Mouse (Mus musculus): ENCODE data around the gene Ccr10. TPM values are rescaled to one million over a fixed set of nuclear protein-coding genes. Genes with fewer than 3 reads are reported as not detected.
A peak's percentile ranks its signal among the peaks of the same experiment; 100 is the strongest.

Gene Ccr10
- polyA plus RNA-seq, 1 experiment: 1.0 TPM

DNA sequence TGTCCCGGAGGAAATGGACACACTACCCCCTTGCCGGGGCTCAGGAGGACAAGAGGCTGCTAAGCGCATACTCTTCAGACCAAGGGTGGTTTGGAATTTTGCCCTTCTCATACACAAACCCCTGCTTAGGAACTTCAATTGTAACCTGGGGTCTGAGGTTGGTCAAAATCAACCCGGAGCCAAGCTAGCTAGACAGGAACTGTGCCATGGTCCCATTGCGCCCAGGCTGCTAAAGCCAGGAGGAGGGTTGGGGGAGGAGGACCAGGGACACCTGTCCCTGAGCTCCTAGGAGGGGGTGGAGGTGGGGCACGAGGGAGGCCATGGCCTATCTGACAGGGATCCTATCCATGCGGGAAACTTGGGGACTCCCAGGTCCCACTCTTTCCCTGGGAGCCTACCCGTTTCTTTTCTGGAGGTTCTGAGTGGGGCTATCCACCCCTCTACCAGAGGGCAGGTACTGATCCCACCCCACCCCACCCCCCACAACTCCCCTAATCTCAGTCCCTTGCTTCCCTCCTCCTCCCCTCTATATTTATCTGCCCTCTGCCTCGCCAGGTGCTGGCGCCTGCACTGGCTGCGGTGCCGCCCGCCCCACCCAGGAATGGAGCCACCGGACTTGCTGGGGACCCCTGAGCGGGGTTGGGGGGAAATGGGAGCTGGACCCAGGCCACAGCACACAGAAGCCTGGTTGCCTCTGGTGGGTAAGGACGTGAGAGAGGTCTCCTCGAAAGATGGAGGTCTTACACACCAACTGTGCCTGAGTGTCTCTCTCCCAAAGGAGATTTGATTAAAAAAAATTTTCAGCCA is 5.7 kb downstream of the Ccr10 start:
- Histone ChIP-seq H3K4me1 (ENCODE audit: control insufficient read depth, insufficient read depth, low read length) (peaks cover 25% of the 10 kb centered on the region), H3K27me3 (ENCODE audit: control insufficient read depth, insufficient read depth, low read length) (no peaks in the 10 kb centered on the region), H3K4me3 (replicated peaks; ENCODE audit: insufficient read depth, low read depth, low read length) (peak overlapping the region; percentile 91), H3K27ac (ENCODE audit: insufficient read depth, low read length) (peak overlapping the region; percentile 93)
- WGBS: 6% methylated on average over 17 of the region's 17 CpGs
- peak; percentile 60 to 72 for DNase-seq
- TF ChIP-seq POLR2A (IDR thresholded peaks at IDR 0.05; ENCODE audit: borderline replicate concordance, insufficient read depth, low read length): no peak
- no peak for TF ChIP-seq CTCF (IDR thresholded peaks at IDR 0.05; ENCODE audit: borderline replicate concordance, insufficient read depth, low read depth, low read length)

DNA sequence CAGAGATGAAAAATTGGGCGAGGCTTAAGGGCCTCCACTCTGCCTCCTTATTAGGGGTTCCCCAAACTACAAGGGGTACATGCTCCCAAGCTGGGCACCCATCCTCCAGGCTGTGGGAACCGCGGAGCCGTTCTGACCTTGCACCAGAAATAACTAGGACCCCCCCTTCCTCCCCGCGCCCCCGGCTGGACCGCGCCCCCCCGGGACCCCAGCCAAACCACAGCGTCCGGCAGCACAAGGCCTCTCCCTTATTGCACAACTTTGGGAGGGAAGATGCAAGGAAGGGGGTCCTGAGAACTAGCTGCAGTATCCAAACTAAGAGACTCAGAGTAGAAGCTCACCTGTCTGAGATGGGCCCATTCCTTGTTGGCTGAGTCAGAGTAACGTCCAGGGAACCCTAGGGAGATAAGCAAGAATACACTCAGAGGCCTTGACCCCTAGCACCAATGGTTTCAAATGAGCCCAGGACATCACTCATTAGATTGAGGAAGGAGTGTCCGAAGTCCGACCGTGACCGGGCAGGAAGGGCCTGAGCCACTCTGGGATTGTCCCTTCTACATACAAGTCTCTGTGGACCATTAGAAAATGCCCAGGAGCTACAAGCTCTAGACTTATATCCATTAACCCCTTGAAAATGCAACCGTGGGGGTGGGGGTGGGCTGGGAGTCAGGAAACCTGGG is 6.8 kb downstream of the Ccr10 start:
- Histone ChIP-seq H3K4me1 (ENCODE audit: control insufficient read depth, insufficient read depth, low read length) (peaks cover 21% of the 10 kb centered on the region), H3K27me3 (ENCODE audit: control insufficient read depth, insufficient read depth, low read length) (no peaks in the 10 kb centered on the region), H3K27ac (ENCODE audit: insufficient read depth, low read length) (no peak overlapping the region), H3K4me3 (replicated peaks; ENCODE audit: insufficient read depth, low read depth, low read length) (peak overlapping the region; percentile 46)
- TF ChIP-seq POLR2A (IDR thresholded peaks at IDR 0.05; ENCODE audit: borderline replicate concordance, insufficient read depth, low read length) (no peak), CTCF (IDR thresholded peaks at IDR 0.05; ENCODE audit: borderline replicate concordance, insufficient read depth, low read depth, low read length) (no peak)
- 41% methylated on average over 18 of the region's 18 CpGs for WGBS
- DNase-seq: peak in 1 of 2 experiments; percentile 26

DNA sequence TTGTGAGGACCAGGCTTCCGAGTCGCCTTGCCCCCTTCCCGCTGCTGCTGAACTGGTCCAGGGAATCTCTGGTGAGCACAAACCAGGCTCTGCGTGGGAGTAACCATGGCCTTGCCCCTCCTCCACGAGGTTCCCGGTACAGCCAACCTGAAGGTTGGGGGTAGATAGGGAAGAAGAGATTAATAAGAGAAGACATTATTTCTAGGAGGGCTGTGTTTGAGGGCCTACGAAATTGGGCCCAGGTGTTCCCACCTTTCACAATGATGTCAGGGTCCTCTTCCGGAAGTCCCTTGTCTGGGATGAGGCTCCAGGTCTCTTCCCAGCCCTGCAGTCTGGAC is 7.3 kb downstream of the Ccr10 start:
- 60% methylated on average over 8 of the region's 8 CpGs for WGBS
- TF ChIP-seq POLR2A (IDR thresholded peaks at IDR 0.05; ENCODE audit: borderline replicate concordance, insufficient read depth, low read length) (no peak), CTCF (IDR thresholded peaks at IDR 0.05; ENCODE audit: borderline replicate concordance, insufficient read depth, low read depth, low read length) (no peak)
- H3K27me3 ChIP-seq (ENCODE audit: control insufficient read depth, insufficient read depth, low read length): no peaks in the 10 kb centered on the region
- peaks cover 21% of the 10 kb centered on the region for H3K4me1 ChIP-seq (ENCODE audit: control insufficient read depth, insufficient read depth, low read length)
- H3K27ac ChIP-seq (ENCODE audit: insufficient read depth, low read length): no peak overlapping the region
- peak in 1 of 2 experiments; percentile 29 for DNase-seq
- H3K4me3 ChIP-seq (replicated peaks; ENCODE audit: insufficient read depth, low read depth, low read length): peak overlapping the region; percentile 0

DNA sequence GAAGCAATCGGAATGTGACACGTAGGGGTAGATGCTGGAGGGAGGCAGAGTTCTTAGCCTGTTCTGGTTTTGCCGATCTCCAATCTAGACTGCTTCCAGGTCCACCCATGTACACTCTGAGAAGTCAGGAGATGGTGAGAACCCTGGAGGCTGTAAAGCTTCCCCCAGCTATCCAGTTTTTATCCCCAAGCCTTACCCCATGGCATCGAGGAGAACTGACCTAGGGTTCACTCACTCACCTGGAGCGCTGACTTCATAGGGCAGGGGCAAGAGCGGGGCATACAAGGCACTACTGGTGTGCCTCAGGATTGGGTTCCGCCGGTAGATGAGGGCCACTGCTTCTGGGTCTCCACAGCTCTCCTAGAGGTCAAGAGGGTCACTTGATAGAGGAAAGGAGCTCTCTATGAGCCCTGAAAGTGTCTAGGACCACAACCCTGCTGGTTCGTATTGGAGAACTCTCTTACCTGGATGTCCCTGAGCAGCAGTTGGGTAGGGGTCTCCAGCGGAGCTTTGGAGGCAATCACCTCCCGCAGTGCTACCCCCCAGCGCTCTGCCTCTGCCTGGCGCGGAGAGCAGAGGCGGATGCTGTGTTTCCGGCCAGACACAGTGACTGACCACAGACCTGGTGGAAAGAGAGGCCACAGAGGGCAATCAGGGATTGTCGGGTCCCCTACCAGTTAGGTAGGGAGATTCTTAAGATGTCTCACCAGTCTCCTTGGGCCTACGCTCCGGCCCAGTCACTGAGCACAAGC is 7.9 kb downstream of the Ccr10 start:
- Histone ChIP-seq H3K4me3 (replicated peaks; ENCODE audit: insufficient read depth, low read depth, low read length) (peak overlapping the region; percentile 0), H3K4me1 (ENCODE audit: control insufficient read depth, insufficient read depth, low read length) (peaks cover 22% of the 10 kb centered on the region), H3K27ac (ENCODE audit: insufficient read depth, low read length) (no peak overlapping the region), H3K27me3 (ENCODE audit: control insufficient read depth, insufficient read depth, low read length) (no peaks in the 10 kb centered on the region)
- no peak for DNase-seq
- TF ChIP-seq POLR2A (IDR thresholded peaks at IDR 0.05; ENCODE audit: borderline replicate concordance, insufficient read depth, low read length): no peak
- no peak for TF ChIP-seq CTCF (IDR thresholded peaks at IDR 0.05; ENCODE audit: borderline replicate concordance, insufficient read depth, low read depth, low read length)
- 73% methylated on average over 19 of the region's 19 CpGs for WGBS

DNA sequence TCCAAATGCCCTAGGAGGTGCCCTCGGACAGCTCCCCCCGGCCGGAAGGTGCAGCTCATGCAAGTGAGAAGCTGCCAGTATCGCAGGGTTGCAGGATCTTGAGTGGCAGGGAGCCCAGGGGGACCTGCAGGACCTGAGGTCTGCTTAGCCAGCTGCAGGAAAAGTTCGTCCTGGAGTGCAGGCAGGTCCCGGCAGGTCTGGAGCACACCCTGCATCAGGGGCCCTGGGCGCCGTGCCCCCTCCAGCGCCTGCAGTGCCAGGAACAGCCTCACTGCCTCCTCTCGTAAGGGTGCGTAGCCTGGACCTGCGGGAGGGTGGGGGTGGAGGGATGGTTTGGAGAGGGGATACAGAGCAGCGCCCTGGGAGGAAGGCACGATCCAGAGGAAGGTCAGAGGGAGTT is 8.9 kb downstream of the Ccr10 start:
- H3K27ac ChIP-seq (ENCODE audit: insufficient read depth, low read length): no peak overlapping the region
- H3K4me1 ChIP-seq (ENCODE audit: control insufficient read depth, insufficient read depth, low read length): peaks cover 29% of the 10 kb centered on the region
- H3K4me3 ChIP-seq (replicated peaks; ENCODE audit: insufficient read depth, low read depth, low read length): no peak overlapping the region
- TF ChIP-seq POLR2A (IDR thresholded peaks at IDR 0.05; ENCODE audit: borderline replicate concordance, insufficient read depth, low read length) (no peak), CTCF (IDR thresholded peaks at IDR 0.05; ENCODE audit: borderline replicate concordance, insufficient read depth, low read depth, low read length) (no peak)
- WGBS: 51% methylated on average over 14 of the region's 14 CpGs
- DNase-seq: peak; percentile 24 to 41
- no peaks in the 10 kb centered on the region for H3K27me3 ChIP-seq (ENCODE audit: control insufficient read depth, insufficient read depth, low read length)

DNA sequence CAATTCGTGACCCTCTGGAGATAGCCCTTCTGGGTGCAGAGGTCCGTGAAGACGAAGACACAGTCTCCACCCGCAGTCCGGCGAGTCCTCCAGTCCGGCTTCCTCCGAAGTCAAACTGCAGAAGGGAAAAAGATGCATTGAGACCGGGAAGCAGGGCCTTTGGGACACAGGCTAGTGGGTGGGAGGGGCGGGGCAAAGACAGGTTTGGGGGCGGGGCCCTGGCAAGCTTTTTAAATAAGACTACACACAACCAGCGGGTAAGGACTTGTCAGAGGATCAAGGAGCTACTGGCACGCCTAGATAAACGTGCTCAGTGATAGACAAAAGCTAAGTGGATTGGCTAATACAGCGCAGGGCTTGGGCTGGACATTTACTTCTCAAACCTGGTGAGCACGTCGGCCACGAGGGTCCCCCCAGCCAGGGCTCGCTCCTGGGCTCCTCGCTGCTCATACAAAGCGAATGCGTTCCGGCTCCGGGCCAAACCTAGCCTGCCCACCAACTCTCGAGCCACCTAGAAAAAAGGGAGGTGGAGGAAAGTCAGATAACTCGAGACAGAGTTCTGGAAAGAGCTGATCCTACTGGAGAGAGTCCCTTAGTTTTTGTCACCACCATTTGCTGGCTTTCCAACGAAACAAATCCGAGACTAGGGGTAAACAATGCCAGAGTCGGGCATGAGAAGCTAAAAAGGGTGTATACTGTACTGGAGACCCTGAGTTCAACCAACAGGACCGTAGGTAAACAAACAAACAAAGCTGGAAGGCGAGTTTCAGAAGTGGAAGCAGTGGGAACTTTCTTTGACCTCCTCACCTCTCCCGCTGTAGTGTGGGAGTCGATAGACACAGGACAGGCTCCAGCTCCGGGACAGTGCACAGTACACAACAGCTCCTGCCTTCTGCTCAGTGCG is 10.3 kb downstream of the Ccr10 start:
- TF ChIP-seq CTCF (IDR thresholded peaks at IDR 0.05; ENCODE audit: borderline replicate concordance, insufficient read depth, low read depth, low read length) (no peak), POLR2A (IDR thresholded peaks at IDR 0.05; ENCODE audit: borderline replicate concordance, insufficient read depth, low read length) (no peak)
- Histone ChIP-seq H3K27ac (ENCODE audit: insufficient read depth, low read length) (no peak overlapping the region), H3K4me1 (ENCODE audit: control insufficient read depth, insufficient read depth, low read length) (peaks cover 30% of the 10 kb centered on the region), H3K27me3 (ENCODE audit: control insufficient read depth, insufficient read depth, low read length) (no peaks in the 10 kb centered on the region), H3K4me3 (replicated peaks; ENCODE audit: insufficient read depth, low read depth, low read length) (no peak overlapping the region)
- 60% methylated on average over 35 of the region's 35 CpGs for WGBS
- DNase-seq: peak; percentile 19 to 22

DNA sequence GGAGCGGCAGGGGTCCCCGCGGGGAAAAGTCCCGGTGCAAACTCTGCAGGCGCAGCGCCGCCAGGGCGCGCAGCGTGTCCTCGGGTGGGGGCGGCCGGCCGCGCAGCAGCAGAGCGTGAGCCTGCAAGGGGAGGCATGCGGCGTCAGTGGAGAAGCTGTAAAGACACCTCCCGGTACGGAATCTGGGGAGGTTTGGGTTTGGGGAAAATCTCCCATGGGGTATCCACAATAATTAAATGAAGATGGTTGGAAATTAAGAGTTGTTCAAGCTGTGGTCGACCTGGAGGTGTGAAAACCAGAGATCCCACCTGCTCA is 10.9 kb downstream of the Ccr10 start:
- WGBS: 35% methylated on average over 21 of the region's 21 CpGs
- peak; percentile 23 to 45 for DNase-seq
- H3K4me3 ChIP-seq (replicated peaks; ENCODE audit: insufficient read depth, low read depth, low read length): no peak overlapping the region
- no peaks in the 10 kb centered on the region for H3K27me3 ChIP-seq (ENCODE audit: control insufficient read depth, insufficient read depth, low read length)
- no peak for TF ChIP-seq POLR2A (IDR thresholded peaks at IDR 0.05; ENCODE audit: borderline replicate concordance, insufficient read depth, low read length)
- TF ChIP-seq CTCF (IDR thresholded peaks at IDR 0.05; ENCODE audit: borderline replicate concordance, insufficient read depth, low read depth, low read length): no peak
- peaks cover 30% of the 10 kb centered on the region for H3K4me1 ChIP-seq (ENCODE audit: control insufficient read depth, insufficient read depth, low read length)
- peak overlapping the region; percentile 8; the same call in 1 of the 2 replicates for H3K27ac ChIP-seq (ENCODE audit: insufficient read depth, low read length)

All from cerebellum, adult 2 months (tissue).